Mouse (Mus musculus): ENCODE data around the gene Efcab9.

The Efcab9 gene

DNA sequence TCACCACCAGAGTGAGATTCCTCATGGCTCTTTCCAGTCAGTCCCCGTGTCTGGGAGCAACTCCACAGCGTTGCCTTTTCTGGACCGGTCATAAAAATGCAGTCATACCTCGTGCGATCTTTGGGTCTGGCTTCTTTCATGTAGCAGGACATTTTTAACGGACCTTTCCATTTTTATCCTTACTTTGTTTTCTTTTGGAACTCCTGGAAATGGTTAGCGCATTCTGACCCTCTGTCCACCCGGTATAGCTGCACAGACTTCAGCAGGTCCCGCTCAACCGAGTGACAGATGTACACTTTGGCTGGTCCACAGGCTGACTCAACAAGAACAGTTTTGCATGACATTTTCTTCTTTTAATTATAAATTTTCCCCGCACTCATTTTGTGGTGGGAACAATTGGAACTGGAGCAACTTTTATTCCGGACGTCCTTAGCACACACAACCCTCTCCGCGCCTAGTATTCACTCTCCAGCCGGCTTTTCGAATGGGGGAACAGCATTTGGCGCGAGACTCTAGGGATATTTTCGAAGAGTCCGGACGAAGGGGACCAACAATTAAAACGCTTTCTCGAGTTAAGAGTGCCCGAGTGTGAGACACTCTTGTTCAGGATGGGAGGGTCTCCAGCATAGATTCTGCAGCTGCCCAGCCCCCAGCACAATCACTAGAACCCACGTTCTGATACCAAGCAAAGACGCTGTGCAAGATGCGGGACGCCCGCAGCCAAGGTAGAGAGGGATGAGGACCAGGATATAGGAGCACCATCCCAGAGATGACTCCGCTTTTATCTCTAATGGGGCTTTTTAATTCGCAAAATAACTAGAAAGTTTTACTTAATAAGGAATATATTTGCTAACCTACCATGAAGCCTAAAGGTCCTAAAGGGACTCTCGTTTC is at the start of gene Efcab9:
Gene Efcab9 (minus strand): TSS at position 211 of the 894 bp plus-strand sequence.
- no peak for DNase-seq (ENCODE audit: low read depth)

GRCm38 (mm10) chr11:32581031-32581430 is 49.1 kb upstream of the Efcab9 start:
- DNase-seq (ENCODE audit: low read depth) = no peak

- peak; percentile 25 for DNase-seq (ENCODE audit: low read depth)
Measured at GRCm38 (mm10) chr11:32580305-32580947, 48.5 kb upstream of the Efcab9 start.

DNA sequence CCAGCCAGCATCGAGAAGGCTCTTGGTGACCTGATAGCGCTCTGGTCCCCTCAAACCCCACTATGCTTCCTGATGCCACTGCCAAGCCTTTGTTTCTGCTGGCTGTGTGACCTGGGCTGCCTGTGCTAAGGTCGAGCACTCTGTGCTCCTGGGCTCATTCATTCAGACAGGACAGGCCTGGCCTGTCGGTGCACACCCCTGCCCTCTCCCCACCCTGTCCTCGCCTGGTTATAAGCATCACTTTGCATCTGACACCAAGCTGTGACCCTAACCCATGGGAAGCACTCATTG is 44.8 kb upstream of the Efcab9 start:
- DNase-seq (ENCODE audit: low read depth) = no peak

DNA sequence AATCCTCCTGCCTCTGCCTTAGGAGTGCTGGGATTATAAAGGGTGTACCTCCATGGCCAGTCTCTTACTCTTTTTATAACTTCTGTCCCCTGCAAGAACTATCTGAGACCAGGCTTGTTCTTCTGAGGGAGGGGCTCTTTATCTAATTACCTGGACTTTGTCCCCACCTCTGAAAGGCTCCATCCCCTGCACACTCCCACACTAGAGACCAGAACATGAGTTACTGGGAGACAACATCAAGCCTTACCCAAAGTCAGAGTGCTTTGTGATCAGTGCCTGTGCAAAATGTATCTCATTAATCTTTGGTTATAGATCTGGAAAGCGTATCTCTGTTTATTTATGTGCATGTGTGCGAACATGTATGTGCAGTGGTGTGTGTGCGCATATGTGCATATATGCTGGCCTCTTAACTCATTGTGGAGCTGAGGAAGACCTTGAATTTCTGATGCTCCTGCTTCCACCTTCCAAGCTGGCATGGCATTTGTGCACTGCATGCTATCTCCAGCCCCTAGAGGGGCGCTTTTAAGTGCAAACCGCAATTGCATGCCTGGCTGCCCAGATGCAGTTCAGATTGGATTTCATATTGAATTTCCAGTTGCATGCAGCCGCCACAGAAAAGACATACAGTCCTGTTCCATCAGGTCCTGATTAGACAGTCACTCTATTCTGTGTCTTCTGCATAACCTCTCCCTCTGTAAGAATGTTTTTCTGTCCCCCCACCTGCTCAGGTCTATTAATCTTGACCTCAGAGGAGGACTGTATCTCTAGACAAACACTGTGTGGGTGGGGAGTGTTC is 44.3 kb upstream of the Efcab9 start:
- no peak for DNase-seq (ENCODE audit: low read depth)

- DNase-seq (ENCODE audit: low read depth) = no peak
Measured at GRCm38 (mm10) chr11:32573669-32574068, 41.8 kb upstream of the Efcab9 start.

DNA sequence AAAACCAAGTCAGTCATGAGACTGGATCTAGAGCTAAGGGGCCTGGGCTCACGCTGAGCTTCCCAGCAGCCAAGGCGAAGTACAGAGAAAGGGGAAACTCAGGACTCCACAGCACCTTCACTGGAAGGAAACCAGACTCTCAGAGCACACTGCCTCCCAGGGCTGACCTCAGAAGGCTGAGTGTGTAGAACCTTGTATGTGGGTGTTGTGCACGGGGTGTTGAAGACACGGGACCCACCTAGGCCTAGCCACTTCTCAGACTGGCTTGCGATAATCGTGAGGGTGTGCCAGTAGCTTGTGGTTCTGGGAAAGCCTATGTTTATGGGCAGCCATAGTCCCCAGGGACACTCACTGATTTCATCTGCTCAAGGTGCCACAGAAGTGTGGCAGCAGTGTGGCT is 39.2 kb upstream of the Efcab9 start:
- no peak for DNase-seq (ENCODE audit: low read depth)

DNA sequence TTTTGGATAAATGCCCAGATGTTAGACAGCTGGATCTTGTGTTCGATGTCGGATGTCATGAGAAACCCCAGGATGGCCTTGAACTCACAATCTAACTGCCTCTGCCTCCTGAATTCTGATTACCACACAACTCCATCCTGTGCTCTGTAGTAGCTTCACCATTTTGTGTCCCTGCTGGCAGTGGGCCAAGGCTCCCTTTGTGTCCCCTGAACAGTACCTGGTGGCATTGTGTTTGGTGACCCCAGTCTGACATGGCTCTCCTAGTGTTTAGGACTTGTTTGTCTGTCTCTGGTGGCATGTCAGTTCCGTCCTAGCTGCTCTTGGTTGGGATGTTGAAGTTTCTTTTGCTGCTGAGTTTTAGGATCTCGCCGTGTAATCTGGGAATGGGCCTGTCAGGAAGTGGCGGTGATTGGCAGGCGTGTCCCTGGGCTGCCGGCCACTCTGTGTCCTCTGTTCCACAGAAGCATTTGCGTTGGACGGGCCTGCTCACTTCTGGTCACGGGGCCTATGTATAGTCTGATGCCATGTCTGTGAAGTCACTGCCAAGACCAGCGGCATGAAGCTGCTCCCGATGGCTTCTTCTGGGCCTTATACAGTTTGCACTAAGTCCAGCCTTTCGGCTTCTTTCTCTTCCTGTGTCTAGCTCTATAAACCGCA is 36.9 kb upstream of the Efcab9 start:
- no peak for DNase-seq (ENCODE audit: low read depth)

DNA sequence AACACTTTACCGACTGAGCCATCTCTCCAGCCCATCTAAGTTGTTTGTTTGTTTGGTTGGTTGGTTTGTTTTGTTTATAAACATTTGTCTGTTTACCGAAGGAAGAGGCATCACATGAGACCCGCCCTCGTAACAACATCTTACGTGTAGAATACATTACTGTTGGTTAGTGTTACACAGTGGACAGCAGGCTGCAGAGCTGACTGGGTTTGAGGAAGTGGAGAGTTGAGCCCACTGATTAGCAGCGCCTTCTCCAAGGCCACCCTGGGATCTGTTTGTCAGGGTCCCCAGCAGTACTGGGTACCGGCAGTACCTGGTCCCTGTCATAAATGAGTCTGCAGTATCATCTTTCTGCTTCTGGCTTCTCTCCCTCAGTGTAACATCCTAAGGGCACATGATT is 36.2 kb upstream of the Efcab9 start:
- DNase-seq (ENCODE audit: low read depth) = no peak

GRCm38 (mm10) chr11:32567000-32567855 is 35.3 kb upstream of the Efcab9 start:
- no peak for DNase-seq (ENCODE audit: low read depth)

DNA sequence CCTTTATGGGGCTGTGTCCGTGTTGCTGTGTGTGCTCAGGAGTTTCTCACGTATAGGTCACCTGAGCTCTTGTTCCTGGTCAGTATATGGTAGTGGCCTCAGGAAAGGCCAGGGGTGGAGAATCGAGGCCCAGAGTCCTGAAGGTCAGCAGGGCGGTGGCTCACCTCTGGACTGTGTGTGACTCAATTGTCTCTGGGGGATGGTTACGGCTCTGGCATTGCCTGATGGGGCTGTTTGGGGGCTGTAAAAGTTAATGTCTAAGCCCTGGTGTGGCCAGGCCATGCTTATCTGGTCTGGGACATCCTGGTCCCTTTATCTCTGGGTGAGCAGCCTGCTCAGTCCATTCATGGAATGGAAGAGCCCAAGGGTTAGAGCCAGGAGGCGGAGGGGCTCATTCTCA is 34.3 kb upstream of the Efcab9 start:
- DNase-seq (ENCODE audit: low read depth) = no peak

- no peak for DNase-seq (ENCODE audit: low read depth)
Measured at GRCm38 (mm10) chr11:32565088-32565487, 33.2 kb upstream of the Efcab9 start.

DNA sequence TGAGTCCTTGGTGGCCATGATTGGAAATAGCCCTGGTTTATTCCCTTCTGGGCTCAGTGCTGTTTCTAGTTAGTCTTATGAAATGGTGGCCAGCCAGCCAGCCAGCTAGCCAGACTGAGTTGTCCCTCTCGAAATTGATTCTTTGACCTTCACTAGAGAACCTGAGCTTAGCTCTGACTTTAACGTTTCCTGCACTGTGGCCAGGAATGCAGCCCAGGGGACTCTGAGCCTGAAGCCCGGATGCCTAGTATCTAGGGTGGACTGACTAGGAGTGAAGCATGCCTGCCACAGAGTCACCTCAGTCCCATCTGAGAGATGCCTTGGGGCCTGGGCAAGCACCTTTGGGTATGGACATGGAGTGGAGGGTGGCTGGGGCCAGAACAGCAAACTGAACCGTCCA is 32.7 kb upstream of the Efcab9 start:
- DNase-seq (ENCODE audit: low read depth) = no peak

GRCm38 (mm10) chr11:32563660-32564059 is 31.8 kb upstream of the Efcab9 start:
- no peak for DNase-seq (ENCODE audit: low read depth)

DNA sequence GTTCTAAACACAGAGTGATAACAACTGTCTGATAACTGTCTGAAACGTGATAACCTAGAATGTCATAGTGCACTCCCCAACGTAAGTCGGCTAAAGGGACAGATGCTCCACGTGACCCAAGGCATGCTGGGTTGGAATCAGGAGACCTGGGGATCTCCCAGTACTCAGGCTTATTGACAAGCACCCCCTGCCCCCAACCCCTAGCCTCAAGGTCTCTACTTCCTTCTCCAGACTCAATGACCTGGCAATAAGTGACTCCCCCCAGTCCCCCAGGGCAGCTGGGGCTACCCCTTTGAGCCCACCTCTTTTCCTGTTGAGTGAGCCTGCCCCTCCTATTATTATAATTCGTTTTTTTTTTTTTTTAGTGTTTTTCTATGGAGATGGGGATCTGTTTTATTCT is 30.8 kb upstream of the Efcab9 start:
- no peak for DNase-seq (ENCODE audit: low read depth)

GRCm38 (mm10) chr11:32561465-32562355 is 29.8 kb upstream of the Efcab9 start:
- DNase-seq (ENCODE audit: low read depth) = no peak

GRCm38 (mm10) chr11:32560015-32560770 is 28.3 kb upstream of the Efcab9 start:
- no peak for DNase-seq (ENCODE audit: low read depth)

DNA sequence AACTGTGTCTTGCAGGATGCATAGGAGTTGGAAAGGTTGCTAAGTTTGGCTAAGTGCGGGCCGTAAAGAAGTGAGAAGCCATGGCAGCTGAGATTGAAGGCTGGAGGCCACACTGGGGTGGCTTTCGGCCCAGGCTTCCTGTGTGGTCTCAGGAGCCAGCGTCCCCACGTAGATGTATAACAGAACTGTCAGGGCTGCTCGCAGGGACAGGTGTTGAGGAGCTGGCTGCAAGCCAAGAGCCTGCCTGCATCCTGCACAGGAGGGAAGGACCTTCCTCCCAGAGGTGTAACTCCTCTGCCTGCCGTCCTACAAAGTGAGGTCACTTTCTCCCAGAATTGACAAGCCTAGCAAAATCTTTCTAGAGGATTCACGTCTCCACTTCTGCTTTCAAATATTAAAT is 26.8 kb upstream of the Efcab9 start:
- no peak for DNase-seq (ENCODE audit: low read depth)

DNA sequence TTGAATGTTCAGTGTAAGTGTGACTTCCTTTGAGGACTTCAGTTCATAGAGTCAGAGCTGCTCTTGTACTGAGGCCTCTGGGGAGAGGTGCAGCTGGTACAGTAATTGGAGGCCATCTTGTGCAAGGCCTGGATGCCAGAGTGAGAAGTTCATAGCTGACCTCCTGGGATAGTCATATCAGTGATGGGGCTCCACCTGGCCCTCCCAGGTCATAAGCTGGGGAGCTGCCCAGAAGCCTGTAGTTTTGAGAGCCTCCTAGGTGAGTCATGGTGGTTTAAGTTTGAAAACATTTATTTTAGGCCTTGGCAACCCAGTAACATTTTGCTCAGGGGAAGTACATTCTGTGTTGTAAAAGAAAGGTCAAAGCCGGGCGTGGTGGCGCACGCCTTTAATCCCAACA is 26.1 kb upstream of the Efcab9 start:
- no peak for DNase-seq (ENCODE audit: low read depth)
